Mouse (Mus musculus) hindlimb bud, embryonic 11.5 days (tissue): ENCODE results near the gene U2af2.
A peak's percentile ranks its signal among the peaks of the same experiment; 100 is the strongest.
"Not testable (repeated sequence)": the region's sequence is repeated elsewhere in the genome, so short reads cannot be mapped to it uniquely, and the experiment has no call there.

ENCODE experiments used
- DNase-seq: peaks from one replicate; pipeline ENCODE4 v3.0.0-alpha.2; 2012; ENCODE audit warnings: low read depth, low spot score; ENCODE audit errors: extremely low spot score

U2af2 gene

DNA sequence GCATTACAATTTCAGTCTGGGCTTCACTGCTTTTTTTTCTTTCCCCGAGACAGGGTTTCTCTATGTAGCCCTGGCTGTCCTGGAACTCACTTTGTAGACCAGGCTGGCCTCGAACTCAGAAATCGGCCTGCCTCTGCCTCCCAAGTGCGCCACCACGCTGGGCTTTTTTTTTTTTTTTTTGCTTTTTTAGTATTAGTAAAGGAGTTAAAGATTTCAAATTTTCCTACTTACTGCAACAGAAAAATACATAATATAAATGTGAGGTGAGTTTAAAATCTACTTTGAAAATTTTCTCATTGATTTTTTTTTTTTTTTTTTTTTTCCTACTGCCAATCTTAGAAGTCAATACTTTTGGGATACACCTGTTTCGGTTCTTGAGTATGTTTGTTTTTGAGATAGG lies 2.9 kb downstream of the U2af2 start:
- no peak for DNase-seq

DNA sequence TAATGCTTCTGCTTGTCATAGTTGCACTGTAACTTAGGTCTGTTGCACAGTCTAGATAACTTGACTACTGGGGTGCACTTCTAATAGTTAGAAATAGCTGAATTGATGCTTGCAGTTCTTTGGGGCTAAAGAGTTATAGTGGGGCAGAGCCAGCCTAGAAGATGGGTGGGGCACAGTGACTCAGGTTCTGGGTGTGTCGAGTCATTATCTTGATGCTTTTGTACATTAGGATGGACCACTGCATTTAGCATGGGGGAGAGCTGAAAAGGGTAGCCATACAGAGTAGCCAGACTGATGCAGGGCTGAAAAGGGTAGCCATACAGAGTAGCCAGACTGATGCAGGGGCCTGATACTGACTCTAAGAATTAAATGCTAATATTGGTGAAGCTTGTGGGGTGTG lies 11.6 kb downstream of the U2af2 start:
- DNase-seq: no peak

- DNase-seq: no peak
These were observed 13.0 kb downstream of the U2af2 start for GRCm38 (mm10) chr7:5074984-5075383.

- DNase-seq: no peak
These were observed 15.0 kb downstream of the U2af2 start for GRCm38 (mm10) chr7:5076931-5077330.

- not testable (repeated sequence) for DNase-seq
These were observed 17.5 kb downstream of the U2af2 start for GRCm38 (mm10) chr7:5079365-5080009.

GRCm38 (mm10) chr7:5080010-5080751 lies 18.2 kb downstream of the U2af2 start, which contains the start of gene Epn1:
Gene Epn1, plus strand, starts transcription at chr7:5080235.
- DNase-seq: peak; percentile 76

- DNase-seq: no peak
These were observed 18.9 kb downstream of the U2af2 start for GRCm38 (mm10) chr7:5080815-5081214.

DNA sequence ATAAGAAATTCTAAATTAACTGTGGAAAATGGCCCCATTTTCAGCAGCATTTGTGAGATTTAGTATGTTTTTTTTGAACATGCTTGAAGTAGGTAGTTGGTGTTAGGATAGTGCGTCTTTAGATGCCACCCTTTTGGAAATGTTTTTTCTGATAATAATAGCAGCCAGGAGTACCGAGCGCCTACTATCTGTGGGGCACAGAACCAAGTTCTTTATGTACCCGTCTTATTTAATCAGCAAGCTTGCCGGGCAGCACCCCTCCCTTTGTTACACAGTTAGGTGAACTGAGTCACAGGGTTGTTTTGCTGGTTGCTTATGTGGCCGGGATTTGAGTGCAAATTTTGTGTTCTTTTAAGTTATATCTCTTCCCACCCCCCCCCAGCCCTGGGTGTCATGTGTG lies 19.3 kb downstream of the U2af2 start:
- no peak for DNase-seq

- DNase-seq: no peak
These were observed 20.0 kb downstream of the U2af2 start for GRCm38 (mm10) chr7:5081939-5082338.

- DNase-seq: no peak
These were observed 21.6 kb downstream of the U2af2 start for GRCm38 (mm10) chr7:5083325-5084105.

- DNase-seq: no peak
These were observed 23.6 kb downstream of the U2af2 start for GRCm38 (mm10) chr7:5085512-5085911.

- DNase-seq: no peak
These were observed 25.0 kb downstream of the U2af2 start for GRCm38 (mm10) chr7:5086921-5087440.

DNA sequence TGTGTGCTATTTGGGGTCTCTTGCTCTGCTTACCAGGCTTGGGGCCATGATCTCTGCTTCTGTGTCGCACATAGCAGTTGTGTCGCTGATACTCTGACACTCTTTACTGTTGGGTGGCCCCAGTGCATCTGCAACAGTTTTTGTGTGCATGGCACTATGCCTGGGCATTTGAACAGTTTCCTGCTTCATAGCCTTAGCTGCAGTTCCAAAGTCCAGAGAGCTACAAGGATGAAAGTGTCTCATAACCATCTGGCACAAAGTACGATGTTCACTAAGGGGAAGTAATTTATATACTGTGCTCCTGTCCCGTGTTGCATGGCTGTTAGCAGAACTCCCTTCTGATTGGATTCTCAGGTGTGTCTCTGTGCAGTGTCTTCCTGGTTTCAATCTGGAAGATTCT lies 25.9 kb downstream of the U2af2 start:
- DNase-seq: no peak

DNA sequence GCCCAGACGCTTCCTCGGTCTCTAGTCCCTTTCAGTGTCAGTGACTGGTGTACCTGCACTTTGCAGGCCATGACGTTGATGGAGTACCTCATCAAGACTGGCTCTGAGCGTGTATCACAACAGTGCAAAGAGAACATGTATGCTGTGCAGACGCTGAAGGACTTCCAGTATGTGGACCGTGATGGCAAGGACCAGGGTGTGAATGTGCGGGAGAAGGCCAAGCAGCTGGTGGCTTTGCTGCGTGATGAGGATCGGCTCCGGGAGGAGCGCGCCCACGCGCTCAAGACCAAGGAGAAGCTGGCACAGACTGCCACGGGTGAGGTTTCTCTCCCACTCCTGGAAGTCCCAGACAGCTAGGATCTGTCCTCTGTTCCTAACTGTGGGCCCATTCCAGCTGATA lies 27.9 kb downstream of the U2af2 start:
- DNase-seq: no peak

DNA sequence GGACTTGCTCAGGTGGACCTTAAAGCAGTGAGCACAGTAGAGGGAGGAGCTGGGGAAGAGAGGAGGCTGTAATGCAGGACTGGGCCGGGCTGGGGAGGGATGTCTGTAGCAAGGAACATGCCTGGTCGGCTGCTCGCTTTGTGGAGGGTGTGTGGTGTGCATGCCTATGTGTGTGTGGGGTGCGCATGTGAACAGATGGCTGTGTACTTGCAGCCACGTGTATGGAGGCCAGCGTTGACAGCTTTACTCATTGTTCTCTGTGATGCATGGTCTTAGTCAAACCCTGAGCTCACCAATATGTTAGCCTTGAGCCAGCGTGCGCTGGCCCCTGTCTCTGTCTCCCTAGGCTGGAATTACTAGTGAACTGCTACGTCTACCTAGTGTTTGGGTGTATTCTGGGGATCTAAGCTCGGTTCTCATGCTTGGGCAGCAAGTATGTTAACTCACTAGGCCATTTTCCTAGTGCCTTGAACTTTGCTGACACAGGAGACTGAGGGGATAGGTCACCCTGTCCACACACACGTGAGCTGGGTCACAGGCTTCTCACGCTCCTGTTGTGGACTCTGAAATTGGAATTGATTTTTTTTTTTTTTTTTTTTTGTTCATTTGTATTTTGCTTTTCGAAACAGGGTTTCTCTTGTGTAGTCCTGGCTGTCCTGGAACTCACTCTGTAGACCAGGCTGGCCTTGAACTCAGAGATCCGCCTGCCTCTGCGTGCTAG lies 29.2 kb downstream of the U2af2 start:
- no peak for DNase-seq

- no peak for DNase-seq
These were observed 30.4 kb downstream of the U2af2 start for GRCm38 (mm10) chr7:5092381-5092780.

- DNase-seq: no peak
These were observed 31.0 kb downstream of the U2af2 start for GRCm38 (mm10) chr7:5092831-5093510.

GRCm38 (mm10) chr7:5098769-5099168 lies 36.8 kb downstream of the U2af2 start:
- no peak for DNase-seq

GRCm38 (mm10) chr7:5099796-5100195 lies 37.9 kb downstream of the U2af2 start:
- DNase-seq: no peak

DNA sequence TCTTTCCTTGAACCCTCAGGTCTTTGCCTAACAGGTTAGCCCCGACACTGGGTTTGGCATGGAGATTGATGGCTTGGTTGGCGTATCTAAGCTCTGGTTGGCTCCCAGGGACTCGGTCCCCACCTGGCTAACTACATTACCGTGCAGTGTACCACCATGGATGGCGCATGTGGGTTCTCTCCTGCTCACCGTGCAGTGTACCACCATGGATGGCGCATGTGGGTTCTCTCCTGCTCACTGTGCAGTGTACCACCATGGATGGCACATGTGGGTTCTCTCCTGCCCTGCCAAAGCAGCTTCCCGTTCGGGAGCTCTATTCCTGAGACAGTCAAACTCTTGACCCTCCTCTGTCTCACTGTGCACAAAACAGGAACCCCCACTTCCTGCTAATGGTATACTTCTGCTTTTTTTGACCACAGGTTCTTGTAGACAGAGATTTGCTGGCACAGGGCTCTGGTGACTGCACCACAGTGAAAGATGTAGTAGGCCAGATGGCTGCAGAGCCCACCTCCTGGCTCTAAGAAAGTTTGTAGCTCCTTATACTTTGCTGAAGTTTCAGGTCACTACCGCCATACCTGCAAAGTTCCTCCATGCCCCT lies 39.2 kb downstream of the U2af2 start:
- no peak for DNase-seq
